Mouse (Mus musculus) heart, adult 11 months (tissue): ENCODE measurements at regions not wholly inside any gene's neighbourhood (a gene's known extent, or its start where the extent isn't known, plus 50 kb on each side); places are given as distances from the start of the nearest gene placed in this dataset.
A peak's percentile ranks its signal among the peaks of the same experiment; 100 is the strongest.

ENCODE experiments used
- DNase-seq: peaks from one replicate; pipeline ENCODE4 v3.0.0; 2022

DNA sequence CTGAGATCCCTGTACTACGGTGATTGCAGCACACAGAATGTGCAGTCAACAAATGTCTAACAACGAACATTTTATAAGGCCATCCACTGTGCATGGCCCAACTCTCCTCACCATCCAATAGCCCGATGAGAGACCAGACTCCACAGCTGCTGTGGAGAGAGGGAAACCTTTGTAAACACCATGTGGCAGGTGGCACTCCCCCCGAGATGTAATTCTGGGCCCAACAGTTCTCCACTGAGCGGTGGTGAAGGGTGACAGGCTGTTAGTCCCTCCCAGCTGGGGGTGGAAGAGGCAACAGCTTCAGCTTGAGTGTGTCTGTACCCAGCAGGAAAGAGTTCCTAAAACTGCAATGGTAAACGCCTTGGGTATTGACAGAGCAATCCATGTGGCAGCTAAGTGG is 263.0 kb upstream of the Ppargc1a start:
- DNase-seq, result peak; percentile 81

DNA sequence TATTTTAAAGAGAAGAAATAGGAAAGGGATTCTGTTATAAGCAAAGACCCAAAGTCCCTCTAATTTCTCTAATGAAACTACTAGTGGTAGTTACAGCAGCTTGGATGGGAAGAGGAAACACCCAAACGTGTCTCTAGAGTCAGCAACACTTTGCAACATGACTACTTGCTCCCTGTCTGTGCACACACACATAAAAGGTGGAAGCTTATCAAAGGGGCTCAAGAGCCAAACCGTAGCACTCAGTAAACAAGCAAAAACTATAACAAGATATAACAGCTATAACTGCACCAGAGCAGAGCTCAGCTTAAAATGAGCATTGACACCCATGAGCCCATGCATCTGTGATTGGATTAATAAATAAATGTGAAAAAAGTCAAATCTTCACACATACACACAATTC is 262.5 kb upstream of the Ppargc1a start:
- DNase-seq, result no peak

DNA sequence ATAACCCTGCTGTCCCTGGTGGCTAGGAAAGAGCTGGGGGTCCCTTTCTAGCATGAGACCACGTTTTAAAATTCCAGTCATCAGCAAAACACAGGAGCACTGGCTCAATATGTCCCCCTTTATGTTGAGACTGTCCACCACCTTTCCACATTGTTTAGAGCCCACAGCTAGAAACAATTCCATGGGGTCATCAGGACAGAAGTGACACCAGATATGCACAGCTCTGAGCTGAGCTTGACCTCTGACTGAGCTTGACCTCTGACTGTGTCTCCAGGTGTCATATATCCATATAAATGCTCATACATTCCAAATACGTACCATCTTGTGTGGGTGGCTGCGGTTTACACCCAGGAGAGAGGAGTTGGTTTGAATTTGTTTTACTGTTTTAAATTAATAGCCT is 262.1 kb upstream of the Ppargc1a start:
- peak; percentile 60 for DNase-seq

DNA sequence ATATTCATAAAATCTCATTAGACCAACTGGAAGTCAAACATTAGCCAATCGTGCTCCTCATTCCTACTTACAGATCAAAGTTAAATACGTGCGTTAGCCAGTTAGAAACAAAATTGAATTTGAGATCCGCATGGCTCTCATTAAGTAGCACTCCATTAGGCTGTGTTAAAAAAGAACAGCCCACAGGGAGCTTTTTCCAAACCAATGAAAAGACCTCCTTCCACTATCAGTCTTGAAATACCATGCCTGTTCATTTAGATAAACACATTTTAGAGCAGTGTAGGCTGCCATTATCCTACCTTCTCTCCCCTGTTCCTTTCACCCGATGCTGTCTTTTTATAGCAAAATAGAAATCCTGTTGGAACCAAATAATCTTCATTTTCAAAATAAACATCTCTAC is 261.5 kb upstream of the Ppargc1a start:
- peak; percentile 2 for DNase-seq

DNA sequence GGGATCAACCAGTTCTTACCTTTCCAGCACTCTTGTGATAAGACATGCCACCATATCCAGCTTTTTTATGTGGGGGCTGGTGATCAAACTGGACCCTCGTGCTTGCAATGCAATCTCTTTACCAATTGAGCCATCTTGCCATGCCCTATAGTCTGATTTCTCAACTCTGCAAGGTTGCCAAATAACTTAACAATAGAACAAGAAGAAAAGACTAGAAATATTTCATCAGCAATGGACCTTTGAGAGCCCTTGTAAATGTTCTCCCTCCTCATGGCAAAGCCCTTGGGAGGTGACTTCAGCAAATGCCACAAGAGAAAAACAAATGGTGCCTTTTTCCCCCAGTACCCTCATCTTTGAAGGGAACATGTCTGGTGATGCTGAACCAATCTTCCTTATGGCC is 258.7 kb upstream of the Ppargc1a start:
- DNase-seq, result no peak

DNA sequence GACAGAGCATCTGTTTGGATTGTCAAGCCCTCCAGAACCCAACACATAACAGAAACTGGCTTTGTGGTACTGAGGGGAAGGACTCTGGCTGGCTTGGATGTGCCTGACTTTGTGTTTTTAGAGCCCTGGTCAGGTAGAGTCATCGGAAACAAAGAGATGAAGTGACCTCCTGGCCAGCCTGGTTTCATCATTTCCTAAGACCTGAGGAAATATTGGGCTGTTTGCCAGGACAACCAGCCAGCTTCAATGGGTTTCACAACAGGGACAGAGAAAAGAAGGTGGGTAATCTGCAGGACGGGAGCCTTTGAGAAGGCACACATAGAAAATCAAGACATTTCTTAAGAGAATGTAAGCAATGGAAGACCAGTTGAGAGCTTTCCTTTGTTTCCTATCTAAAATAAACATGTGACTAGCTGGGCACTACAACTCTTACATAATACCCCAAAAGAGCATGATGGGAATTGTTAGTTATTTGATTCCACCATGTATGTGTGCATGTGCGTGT is 258.1 kb upstream of the Ppargc1a start:
- DNase-seq, result peak; percentile 60

DNA sequence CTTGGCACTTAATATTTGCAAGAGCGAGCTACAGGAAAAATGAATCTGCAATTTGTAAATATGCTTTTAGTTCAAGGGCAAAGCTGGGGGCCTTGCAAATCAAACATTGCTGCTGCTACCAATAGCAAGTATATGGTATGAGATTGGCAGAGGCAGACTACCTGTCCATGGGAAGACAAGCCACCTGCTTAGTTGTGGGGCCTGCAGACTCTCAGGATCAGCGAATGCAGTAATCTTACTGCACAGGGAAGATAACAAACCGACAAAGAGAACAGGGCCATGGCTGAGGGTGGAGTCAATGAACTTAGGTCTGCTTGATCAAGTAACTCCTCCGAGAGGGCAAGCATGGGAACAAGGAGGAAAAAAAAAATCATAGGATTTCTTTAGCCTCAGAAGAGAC is 257.2 kb upstream of the Ppargc1a start:
- DNase-seq, result peak; percentile 65

DNA sequence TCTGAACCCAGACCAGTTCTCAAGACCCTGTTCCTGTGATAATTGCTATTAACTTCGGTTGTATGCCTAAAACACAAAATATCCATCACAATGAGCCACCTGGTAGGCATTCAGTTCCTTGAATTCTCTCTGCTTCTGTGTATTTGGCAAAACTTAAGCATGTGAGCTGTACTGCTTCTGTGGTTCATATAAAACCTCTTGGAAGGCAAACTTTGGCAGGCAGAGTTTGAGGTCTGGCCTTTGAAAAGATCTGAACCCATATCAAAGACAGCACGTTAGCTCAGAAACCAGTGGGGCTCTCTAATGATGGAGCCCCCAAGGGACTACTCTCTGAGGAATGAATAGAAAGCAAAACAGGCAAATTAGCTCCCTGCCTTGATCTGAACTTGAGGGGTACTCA is 256.1 kb upstream of the Ppargc1a start:
- peak; percentile 3 for DNase-seq

DNA sequence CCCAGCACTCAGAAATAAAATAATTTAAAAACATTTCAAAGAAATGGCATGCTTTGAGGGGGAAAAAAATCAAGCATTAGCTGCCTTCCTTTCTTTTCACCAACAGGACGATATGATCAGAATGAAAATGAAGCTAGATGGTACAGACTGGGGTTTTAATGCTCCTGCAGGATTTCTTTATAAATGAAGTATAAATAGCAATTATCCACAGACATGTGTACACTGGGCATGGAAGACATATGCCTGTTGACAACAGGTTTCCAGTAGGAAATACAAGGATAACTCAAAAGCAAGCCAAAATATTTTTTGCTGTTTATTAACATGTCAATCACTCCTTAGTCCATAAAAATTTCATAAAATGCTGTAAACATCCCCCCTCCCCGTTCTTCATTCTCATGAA is 248.7 kb upstream of the Ppargc1a start:
- no peak for DNase-seq

DNA sequence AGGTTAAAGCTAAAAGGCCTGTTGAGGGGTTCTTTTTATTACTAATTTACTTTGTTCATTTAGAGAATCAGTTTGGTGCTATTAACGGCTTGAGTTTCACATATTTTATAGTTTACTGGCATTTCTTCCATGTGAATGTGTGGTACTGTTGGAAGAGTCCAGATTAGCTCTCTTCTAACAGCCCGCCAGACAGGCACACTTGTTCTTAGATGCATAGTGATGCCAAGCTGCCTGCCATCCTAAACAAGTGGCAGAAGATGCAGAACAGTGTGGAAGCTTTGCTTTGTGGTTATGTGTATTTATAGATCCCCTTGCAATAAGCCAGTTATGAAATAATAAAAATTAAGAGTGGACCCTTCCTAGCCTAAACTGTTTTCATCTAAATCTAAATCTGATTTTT is 244.2 kb upstream of the Ppargc1a start:
- peak; percentile 41 for DNase-seq

DNA sequence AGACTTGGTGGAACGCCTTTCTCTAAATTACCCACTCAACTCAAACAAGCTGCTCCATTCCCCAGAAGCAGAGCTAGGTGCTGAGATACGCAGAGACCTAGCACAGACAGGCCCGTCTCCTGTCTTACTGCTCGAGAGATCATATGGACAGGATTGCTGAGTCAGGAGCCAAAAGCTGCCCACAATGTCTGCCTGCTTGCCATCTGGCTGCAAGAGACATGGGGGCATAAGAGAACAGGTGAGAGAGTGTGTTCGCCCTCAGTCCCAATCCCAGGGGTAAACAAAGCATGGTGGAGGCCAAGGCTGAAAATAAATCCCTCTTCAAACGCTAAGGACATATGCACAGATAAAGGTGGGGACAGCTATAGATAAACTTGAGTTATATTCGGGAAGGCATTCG is 234.0 kb upstream of the Ppargc1a start:
- DNase-seq, result peak; percentile 82

DNA sequence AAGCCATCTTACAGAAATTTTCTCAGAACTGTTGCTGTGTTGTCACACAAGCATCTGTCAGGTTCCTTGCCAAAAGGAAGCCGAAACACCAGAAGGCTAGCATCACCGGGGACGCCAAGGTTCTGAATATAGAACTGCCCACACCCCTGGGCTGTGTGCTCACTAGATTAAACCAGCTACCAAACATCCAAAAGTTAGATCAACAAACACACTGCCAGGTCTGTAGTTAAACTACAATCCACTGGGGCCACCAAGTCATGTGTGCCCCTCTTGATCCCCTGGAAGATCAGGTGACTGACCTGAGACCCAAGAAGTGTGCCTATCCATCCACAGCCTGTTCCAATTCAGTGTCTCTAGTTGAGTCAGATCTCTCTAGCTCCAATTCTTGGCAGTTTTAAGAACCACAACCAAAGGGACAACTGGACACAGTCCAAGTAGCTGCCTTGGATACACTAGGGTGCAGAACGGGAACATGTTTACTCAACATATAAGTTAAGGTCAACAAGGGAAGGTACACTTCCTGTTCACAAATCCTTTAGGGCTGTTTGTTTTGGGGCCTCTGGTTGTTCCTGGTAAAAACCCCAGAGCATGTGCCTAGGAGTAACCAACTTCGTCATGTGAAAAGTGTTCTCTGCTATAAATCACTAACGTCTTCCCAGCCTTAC is 232.0 kb upstream of the Ppargc1a start:
- DNase-seq, result peak; percentile 79

DNA sequence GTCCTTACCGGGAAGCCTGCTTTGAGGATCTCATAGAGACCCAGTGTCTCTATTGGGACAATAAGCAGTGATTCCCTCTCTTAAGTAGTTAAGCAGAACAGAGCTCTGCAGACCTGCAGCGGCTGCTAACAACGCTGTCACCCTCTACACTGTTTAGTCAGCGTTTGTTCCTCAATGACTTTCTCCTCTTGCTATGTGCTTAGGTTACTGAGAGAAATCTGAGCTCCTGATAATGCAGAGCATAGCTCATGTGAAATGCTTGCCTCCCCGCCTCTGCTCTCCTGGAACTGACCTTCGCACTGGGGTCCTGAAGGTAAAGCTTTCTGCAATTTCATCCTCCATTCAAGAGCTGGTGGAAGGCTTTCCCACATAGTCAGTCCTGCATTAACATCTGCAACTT is 226.6 kb upstream of the Ppargc1a start:
- no peak for DNase-seq

DNA sequence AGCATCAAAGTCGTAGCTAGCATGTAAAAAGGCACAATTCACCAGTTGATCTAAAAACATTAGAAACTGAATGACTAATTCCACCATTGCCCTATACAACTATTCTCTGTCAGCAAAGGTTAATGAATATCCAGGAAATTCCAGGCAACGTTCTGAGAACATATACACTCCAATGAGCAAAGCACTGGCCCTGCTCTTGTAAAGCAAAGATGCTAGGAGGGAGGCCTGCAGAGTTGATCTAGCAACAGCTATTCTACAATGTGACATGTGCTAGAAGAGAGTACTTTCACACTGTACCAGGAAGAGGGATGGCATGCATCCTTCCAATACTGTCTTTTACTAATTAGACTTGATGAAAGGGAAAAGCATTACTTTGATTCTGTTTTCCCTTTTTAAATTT is 225.4 kb upstream of the Ppargc1a start:
- no peak for DNase-seq

DNA sequence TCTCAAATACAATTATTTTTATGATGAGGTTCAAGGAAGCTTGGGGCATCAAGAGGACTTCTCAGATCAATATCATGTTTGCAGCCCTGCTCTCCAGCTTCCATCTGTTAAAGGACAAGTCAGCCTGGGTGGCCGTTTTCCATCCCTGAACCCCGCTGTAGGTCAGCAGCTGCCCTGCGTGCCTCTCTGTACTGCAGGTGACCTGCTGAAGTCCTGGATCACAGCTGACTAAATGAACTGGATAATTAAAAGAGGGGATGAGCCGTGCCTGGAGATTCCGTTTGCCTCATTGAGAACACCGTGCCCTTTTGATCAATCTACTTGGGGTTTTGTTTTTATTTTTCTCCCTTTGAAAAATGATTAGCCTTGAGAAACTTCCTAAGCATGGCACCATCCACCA is 221.2 kb upstream of the Ppargc1a start:
- no peak for DNase-seq

DNA sequence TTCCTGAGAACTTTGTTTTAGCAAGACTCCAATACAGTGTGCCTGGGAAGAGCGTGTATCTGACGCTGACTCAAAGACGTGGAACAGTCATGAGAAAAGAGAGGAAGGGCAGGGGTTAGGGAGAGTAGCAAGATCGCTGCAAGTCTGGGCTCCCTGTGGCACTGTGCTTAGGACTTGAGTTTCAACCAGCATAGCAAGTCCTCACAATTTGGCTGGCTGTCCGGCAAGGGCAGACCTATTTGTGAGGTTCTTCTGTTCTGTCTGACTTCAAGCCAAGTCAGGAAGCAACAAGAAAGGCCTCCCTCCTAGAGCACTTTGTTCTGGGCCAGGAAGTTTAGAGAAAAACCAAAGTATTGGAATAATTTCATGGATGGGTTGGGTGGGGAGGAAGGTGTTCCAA is 216.0 kb upstream of the Ppargc1a start:
- DNase-seq, result no peak

DNA sequence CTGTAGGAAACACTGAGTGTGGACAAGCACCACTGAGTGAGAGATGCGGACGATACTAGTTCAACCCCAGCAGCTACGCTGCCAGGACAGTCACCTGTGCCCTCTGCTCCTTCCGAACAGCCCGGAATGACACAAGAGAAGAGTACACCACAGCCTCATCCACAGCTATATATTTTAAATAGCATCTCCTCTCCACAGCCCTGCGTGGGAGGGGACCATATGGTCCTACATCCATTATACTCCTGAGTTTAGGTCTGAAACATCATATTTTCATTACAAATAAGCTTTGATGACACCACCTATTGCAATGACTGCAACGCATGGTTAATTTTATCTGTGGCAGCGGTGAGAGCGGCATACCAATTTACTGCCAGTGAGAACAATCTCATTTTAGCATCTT is 215.6 kb upstream of the Ppargc1a start:
- no peak for DNase-seq

DNA sequence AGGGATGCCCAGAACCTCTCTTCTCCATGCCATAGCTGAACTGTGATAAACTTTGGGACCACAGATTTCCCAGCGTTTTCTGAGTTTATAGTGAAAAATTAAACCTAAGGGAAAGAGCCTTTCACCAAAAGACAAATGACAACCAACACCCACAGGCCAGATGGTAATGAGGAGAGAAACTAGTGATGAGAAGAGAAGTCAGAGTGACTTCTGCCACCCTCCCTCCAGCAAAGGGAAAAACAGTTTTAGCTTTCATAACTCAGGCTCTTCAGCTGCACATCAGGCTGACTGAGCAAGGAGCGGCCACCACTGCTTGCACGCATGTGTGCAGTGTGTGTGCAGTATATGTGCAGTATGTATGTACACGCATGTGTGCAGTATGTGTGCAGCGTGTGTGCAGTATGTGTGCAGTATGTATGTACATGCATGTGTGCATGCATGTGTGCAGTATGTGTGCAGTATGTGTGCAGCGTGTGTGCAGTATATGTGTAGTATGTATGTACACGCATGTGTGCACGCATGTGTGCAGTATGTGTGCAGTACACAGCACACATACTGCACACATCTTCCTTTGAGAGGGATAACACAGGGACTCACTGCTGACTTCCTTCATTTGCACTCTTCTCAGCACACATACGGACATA is 208.1 kb upstream of the Ppargc1a start:
- no peak for DNase-seq

DNA sequence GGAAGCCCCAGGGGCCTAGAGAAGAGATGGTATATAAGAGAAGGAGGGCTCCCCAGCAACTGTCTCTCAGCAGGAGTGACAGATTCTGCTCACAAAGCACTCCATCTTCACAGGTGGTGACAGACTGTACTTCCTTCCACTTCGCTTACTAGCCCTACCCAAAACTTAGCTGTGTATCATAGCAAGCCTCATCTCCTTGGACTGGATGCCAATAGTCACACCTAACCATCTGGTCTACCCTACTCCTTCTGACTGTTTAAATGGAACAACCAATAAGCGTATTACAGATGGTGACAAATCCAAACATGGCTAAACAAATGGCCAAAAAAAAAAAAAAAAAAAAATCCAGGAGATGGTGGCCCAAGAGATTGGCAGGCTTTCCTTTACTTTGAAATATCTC is 204.1 kb upstream of the Ppargc1a start:
- no peak for DNase-seq

DNA sequence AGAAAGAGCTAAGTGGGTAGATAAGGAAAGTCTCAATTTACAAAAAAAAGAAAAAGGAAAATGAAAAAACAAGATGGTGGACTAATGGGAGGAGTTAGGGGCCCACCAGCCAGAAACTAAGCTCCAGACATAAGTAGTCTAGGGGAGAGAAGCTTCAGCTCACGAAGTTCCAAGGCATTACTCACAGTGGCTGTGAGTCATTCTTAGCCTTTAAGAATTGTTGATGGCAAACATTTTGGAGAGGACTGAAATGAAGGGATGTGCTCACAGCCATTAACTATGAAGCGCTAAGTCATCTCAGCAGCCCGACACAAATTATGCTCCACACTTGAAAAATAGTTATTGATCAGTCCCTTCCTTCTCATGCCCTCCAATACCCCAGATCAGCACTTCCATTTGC is 198.6 kb upstream of the Ppargc1a start:
- DNase-seq, result no peak

DNA sequence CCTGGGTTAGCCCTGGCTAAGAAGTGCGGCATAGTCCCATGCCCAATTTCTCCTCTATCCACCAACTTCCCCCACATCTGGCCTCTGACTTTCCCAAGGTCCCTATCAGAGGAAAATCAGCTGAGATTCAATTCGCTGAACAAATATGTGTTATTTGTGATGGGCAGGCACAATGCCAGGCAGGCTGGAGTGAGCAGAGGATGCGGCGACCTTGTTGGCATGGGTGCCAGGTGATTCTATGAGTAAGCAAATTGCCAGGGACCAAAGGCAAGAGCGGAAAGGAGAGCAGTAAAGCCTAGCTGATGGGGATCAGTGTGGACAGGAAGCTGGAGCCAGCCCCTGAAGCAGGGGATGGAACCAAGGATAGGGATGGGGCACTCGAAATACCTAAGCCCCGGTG is 196.9 kb upstream of the Ppargc1a start:
- no peak for DNase-seq

DNA sequence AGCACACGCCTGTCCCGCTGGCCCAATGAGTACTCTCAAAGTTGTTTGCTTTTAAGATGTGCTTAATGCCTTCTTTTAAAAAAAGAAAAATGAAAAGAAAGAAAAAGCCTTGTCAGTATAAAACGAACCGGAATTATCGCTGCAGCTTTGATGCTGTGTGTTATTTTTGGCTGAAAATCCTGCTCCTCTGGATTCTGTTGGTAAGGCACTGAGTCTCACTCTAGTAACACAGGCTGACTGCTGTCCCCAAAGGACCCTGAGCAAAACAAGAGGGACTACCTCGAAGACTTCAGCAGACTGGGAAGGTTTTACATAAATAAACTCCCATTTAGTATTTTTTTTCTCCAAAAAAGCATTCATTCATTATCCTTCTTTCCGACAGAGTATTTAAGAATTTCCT is 196.1 kb upstream of the Ppargc1a start:
- DNase-seq, result no peak

DNA sequence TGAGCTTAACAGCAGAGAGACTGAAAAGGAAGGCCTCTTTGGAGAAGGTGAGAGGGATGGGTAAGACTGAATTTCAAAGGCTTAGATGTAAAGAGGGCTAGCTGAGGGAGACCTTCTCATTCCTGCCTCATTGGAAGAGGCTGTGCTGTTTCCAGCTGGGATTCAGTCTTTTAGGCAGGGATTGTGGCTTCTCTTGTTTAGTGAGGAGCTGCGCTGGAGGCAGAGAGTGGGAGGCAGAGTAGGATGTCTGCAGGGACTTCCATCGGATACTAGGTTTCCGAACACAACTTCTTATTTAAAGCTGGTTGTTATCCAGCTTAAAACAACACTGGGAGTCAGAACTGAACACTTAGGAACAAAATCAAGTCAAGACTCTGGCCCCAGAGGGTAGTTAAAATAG is 194.8 kb upstream of the Ppargc1a start:
- DNase-seq, result no peak

DNA sequence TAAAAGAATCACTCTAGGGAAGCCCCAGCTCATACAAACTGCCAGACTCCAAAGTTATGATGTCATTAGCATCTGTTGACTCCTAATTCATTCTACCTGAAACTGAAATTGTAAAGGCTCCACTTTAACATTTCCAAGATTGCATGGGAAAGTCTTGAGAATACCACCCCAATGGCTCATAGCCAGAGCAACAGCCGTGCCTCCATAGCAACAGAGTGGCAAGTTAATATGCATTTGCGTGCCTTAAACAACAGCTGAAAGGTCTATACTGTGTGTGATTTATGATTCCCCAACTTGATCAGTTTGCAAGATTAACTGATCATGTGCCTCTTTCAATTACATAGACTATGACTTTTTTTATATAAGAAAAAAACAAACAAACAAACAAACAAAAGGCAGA is 190.8 kb upstream of the Ppargc1a start:
- no peak for DNase-seq

DNA sequence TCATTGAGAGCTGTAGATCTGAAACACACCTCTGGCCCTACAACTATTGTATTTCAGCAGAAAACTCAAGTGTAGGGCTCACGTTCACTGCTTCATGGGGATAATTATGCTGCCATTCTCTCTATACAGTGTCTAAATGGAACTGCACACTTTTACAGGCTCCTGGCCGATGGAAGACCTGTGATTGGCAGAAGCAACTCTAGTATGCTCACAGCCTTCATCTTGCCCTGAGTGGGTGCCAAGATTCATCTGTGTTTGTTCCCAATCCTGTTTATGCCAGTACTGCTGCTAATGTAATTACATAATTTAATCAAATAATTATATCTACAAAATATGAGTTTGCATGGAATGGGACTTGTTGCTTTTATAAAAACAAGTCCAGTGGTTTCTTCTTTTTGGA is 190.3 kb upstream of the Ppargc1a start:
- no peak for DNase-seq
